Mouse (Mus musculus) stomach, embryonic 14.5 days (tissue): ENCODE results near the gene Spz1. TPM values are rescaled to one million over a fixed set of nuclear protein-coding genes. Genes with fewer than 3 reads are reported as not detected.
A peak's percentile ranks its signal among the peaks of the same experiment; 100 is the strongest.

Experiments used
- ATAC-seq: fragments of 200-750 bp; cut with Nextera tagmentation; 2 replicates; pipeline ENCODE4 v1.8.0; 2017; ENCODE audit warnings: low read depth, moderate TSS enrichment; ENCODE audit not compliant: insufficient number of reproducible peaks, insufficient read depth, low FRiP score
- H3K27ac ChIP-seq: fragments of 300-500 bp; sonication (generic); 2 replicates; pipeline ENCODE4 v1.5.1; 2014; ENCODE audit warnings: mild to moderate bottlenecking, low read length, moderate library complexity, mixed read lengths
- H3K27me3 ChIP-seq: fragments of 300-500 bp; sonication (generic); 2 replicates; pipeline ENCODE4 v1.6.1; 2014; ENCODE audit warnings: low read length, control low read depth, mixed read lengths; ENCODE audit not compliant: control insufficient read depth, insufficient read depth
- H3K36me3 ChIP-seq: fragments of 300-500 bp; sonication (generic); 2 replicates; pipeline ENCODE4 v1.6.1; 2014; ENCODE audit warnings: mild to moderate bottlenecking, control low read depth, low read length, moderate library complexity, mixed read lengths; ENCODE audit not compliant: control insufficient read depth, insufficient read depth
- H3K4me1 ChIP-seq: fragments of 300-500 bp; sonication (generic); 2 replicates; pipeline ENCODE4 v1.6.1; 2014; ENCODE audit warnings: low read length, control low read depth, mixed read lengths; ENCODE audit not compliant: control insufficient read depth, insufficient read depth
- H3K4me2 ChIP-seq: fragments of 300-500 bp; sonication (generic); replicated peaks from 2 replicates; pipeline ENCODE4 v1.6.1; 2014; ENCODE audit warnings: low read depth, low read length, control low read depth
- H3K4me3 ChIP-seq: fragments of 300-500 bp; sonication (generic); 2 replicates; pipeline ENCODE4 v1.5.1; 2014; ENCODE audit warnings: low read depth, low read length, control low read depth
- H3K9ac ChIP-seq: fragments of 300-500 bp; sonication (generic); replicated peaks from 2 replicates; pipeline ENCODE4 v1.6.1; 2014; ENCODE audit warnings: low read depth, mild to moderate bottlenecking, control low read depth, low read length, moderate library complexity, mixed read lengths
- H3K9me3 ChIP-seq: fragments of 300-500 bp; sonication (generic); 2 replicates; pipeline ENCODE4 v1.6.1; 2016; ENCODE audit warnings: low read depth, low read length, control low read depth; ENCODE audit not compliant: control insufficient read depth
- WGBS: fragments of 180-500 bp; shearing (Covaris S2); extraction: QIAGEN DNeasy Blood & Tissue Kit; methylation state at CpG from one replicate; pipeline ENCODE4 v1.1.7; 2014; 5-methylcytosine and 5-hydroxymethylcytosine counted together
- polyA plus RNA-seq: library from polyadenylated mRNA; unstranded; fragments of >200 nt; fragmentation: Nextera tagmentation; extraction: Ambion mirVana; gene quantifications from 2 replicates; pipeline ENCODE4 v1.2.1, GENCODE M21; 2014

Gene Spz1
- polyA plus RNA-seq, 1 experiment from 2014 or later = not detected

GRCm38 (mm10) chr13:92556458-92557126 is 19.4 kb downstream of the Spz1 start:
- no peaks in the 10 kb centered on the region for H3K36me3 ChIP-seq
- no peak overlapping the region for H3K9ac ChIP-seq
- H3K27me3 ChIP-seq = no peaks in the 10 kb centered on the region
- no peak overlapping the region for H3K4me2 ChIP-seq
- no peak; the same call in 1 of the 2 replicates for ATAC-seq
- no peaks in the 10 kb centered on the region for H3K9me3 ChIP-seq
- no peak overlapping the region for H3K4me3 ChIP-seq
- 0 out of 2 replicates have a peak, but pooled peaks cover 4% of the 10 kb centered on the region for H3K4me1 ChIP-seq
- H3K27ac ChIP-seq = no peak overlapping the region
- 9% methylated on average over 8 of the region's 8 CpGs for WGBS

GRCm38 (mm10) chr13:92547093-92547492 is 28.9 kb downstream of the Spz1 start:
- H3K4me1 ChIP-seq = no peaks in the 10 kb centered on the region
- no peak overlapping the region for H3K4me2 ChIP-seq
- H3K9ac ChIP-seq = no peak overlapping the region
- no peak overlapping the region for H3K27ac ChIP-seq
- 73% methylated on average over 4 of the region's 4 CpGs for WGBS
- peaks cover 15% of the 10 kb centered on the region; the same call in 1 of the 2 replicates for H3K9me3 ChIP-seq
- H3K36me3 ChIP-seq = no peaks in the 10 kb centered on the region
- ATAC-seq = no peak
- no peaks in the 10 kb centered on the region for H3K27me3 ChIP-seq
- no peak overlapping the region for H3K4me3 ChIP-seq

- Histone ChIP-seq H3K4me2 (no peak overlapping the region), H3K9me3 (no peaks in the 10 kb centered on the region), H3K27ac (no peak overlapping the region), H3K4me3 (no peak overlapping the region), H3K27me3 (no peaks in the 10 kb centered on the region), H3K9ac (no peak overlapping the region), H3K36me3 (no peaks in the 10 kb centered on the region), H3K4me1 (no peaks in the 10 kb centered on the region)
- ATAC-seq = no peak
- 83% methylated on average over 6 of the region's 6 CpGs for WGBS
These were observed 35.0 kb downstream of the Spz1 start for GRCm38 (mm10) chr13:92540997-92541396.

- Histone ChIP-seq H3K36me3 (no peaks in the 10 kb centered on the region), H3K9ac (no peak overlapping the region), H3K27ac (no peak overlapping the region), H3K9me3 (no peaks in the 10 kb centered on the region), H3K4me1 (no peaks in the 10 kb centered on the region), H3K4me2 (no peak overlapping the region), H3K27me3 (no peaks in the 10 kb centered on the region), H3K4me3 (no peak overlapping the region)
- 49% methylated on average over 4 of the region's 4 CpGs for WGBS
- ATAC-seq = no peak
These were observed 36.8 kb downstream of the Spz1 start for GRCm38 (mm10) chr13:92539126-92539525.

GRCm38 (mm10) chr13:92533801-92534200 is 42.2 kb downstream of the Spz1 start:
- WGBS = 41% methylated on average over 2 of the region's 2 CpGs

GRCm38 (mm10) chr13:92532216-92532615 is 43.8 kb downstream of the Spz1 start:
- Histone ChIP-seq H3K4me1 (peaks cover 9% of the 10 kb centered on the region; the same call in 1 of the 2 replicates), H3K27ac (no peak overlapping the region), H3K4me2 (no peak overlapping the region), H3K9ac (no peak overlapping the region), H3K36me3 (no peaks in the 10 kb centered on the region), H3K27me3 (no peaks in the 10 kb centered on the region), H3K9me3 (no peaks in the 10 kb centered on the region), H3K4me3 (no peak overlapping the region)
- 64% methylated on average over 2 of the region's 2 CpGs for WGBS
- no peak for ATAC-seq

More at GRCm38 (mm10) chr13:92533801-92534200, 42.2 kb downstream of the Spz1 start:
- no peak for ATAC-seq
- Histone ChIP-seq H3K4me1 (peaks cover 9% of the 10 kb centered on the region; the same call in 1 of the 2 replicates), H3K36me3 (no peaks in the 10 kb centered on the region), H3K9ac (no peak overlapping the region), H3K27ac (no peak overlapping the region), H3K9me3 (no peaks in the 10 kb centered on the region), H3K27me3 (no peaks in the 10 kb centered on the region), H3K4me2 (no peak overlapping the region), H3K4me3 (no peak overlapping the region)

- Histone ChIP-seq H3K27me3 (no peaks in the 10 kb centered on the region), H3K36me3 (no peaks in the 10 kb centered on the region), H3K9ac (peak overlapping the region; percentile 74), H3K4me1 (peaks cover 9% of the 10 kb centered on the region; the same call in 1 of the 2 replicates), H3K4me2 (peak overlapping the region; percentile 66), H3K27ac (peak overlapping the region; percentile 93), H3K4me3 (peak overlapping the region; percentile 76), H3K9me3 (no peaks in the 10 kb centered on the region)
- 0 out of 2 replicates have a peak, but pooled peaks have one; percentile 1 for ATAC-seq
- 5% methylated on average over 15 of the region's 15 CpGs for WGBS
These were observed 44.7 kb downstream of the Spz1 start for GRCm38 (mm10) chr13:92531237-92531636.

- peak; percentile 96 for ATAC-seq
- H3K4me2 ChIP-seq = peak within 1 kb of the TSS; percentile 66
- WGBS = under 1% methylated on average over 46 of the region's 46 CpGs
These were observed 45.2 kb downstream of the Spz1 start, which contains the start of gene Zfyve16 for GRCm38 (mm10) chr13:92530721-92531211. Zfyve16 (minus strand) TSS chr13:92530868.

More at GRCm38 (mm10) chr13:92530721-92531211, 45.2 kb downstream of the Spz1 start, which contains the start of gene Zfyve16:
- Histone ChIP-seq H3K4me1 (peaks cover 9% of the 10 kb centered on the region; the same call in 1 of the 2 replicates), H3K36me3 (no peaks in the 10 kb centered on the region), H3K9ac (peak within 1 kb of the TSS; percentile 74), H3K4me3 (peak within 1 kb of the TSS; percentile 76), H3K9me3 (no peaks in the 10 kb centered on the region), H3K27me3 (no peaks in the 10 kb centered on the region), H3K27ac (peak within 1 kb of the TSS; percentile 93)
